Mouse (Mus musculus) MN1 (cell line): ENCODE measurements around the gene Gm815.

Experiments used
- DNase-seq: peaks from one replicate; pipeline ENCODE4 v3.0.0-alpha.2; 2016; ENCODE audit warnings: low spot score

Gene Gm815

DNA sequence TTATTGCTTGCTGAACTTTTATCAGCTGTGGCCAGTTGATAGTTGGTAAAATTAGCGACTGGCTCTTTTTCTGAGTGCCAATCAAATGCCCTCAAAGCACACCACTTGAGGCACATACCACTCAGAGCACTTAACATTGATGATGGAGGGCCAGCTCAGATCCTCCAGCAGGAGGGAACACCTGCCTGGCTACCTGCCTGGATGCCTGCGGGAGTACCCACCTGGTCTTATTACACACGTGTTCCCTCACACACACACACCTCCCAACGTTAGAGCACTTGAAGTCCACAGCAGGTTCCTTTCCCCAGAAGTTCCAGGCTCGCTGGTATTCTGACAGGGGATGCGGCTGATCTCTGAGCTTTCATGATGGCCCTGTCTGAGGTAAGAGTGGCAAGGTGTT is at the start of gene Gm815:
Gm815 (plus strand) TSS at position 266 of the 400 bp plus-strand sequence.
- no peak for DNase-seq

DNA sequence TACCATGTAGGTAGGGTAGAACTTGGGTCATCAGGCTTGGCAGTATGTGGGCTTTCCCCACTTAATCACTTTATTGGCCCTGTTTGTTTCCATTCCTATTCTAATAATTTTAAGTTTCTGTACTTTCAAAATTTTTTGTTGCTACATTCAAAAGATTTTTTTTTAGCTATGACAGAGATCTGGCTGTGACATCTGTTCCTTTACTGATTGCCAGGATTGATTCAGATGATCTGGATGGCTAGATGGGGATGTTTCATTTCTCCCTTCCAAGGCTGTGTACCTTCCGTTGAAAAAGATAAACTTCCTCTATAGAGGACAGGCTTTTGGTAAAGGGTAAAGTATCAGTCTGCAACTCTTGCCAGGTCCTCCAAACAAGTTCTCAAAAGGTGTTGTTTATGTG is 48.1 kb upstream of the Gm815 start:
- no peak for DNase-seq

GRCm38 (mm10) chr19:26843896-26844295 is 41.8 kb upstream of the Gm815 start:
- no peak for DNase-seq

DNA sequence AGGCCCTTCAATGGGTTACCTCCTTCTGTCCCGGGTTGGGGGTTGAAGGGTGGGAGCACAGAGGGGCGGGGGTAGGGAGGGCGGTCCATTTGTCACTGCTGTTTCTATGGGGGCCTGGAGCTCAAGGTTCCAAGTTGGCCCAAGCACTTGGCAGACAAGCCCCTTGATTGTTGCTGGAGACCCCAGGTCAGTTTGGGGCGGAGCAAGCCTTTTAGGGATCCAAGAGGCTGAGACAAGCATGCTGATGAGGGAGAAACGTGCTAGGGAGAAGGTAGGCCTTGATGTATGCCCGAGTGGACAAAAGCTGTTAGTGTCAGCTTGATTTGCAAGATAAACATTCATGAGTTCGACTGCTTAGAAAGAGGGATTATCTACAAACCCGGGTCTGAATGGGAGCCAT is 40.9 kb upstream of the Gm815 start:
- no peak for DNase-seq

DNA sequence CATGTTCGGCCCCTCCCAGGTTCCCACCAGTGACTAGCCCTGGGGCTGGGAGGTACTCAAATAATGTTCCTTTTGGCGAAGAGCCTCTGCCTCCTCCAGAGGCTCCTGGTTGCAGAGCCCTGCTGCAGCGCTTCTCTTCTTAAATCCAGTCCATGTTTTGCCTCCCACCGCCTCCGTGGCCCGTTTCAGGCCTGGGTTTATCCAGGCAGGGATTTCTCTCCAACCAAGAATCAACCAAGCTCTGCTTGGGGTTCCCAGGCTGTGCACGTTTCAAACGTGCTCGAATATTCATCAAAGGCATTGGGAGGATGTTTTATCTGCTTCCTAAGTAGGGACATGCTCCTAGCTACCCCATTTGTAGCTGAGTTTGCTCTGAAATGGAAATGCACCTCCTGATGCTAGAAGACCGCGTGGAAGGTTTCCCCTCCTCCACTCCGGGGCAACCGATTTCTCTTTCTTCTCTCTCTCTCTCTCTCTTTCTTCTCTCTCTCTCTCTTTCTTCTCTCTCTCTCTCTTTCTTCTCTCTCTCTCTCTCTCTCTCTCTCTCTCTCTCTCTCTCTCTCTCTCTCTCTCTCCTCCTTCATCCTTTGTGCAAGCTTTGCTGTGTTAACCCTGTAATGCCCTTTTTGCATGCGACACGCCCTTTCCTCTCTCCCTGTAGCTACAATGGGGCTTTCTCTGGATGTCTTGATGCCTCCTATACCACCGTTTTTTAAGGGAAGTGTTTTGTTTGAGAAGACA is 40.2 kb upstream of the Gm815 start:
- DNase-seq: peak; percentile 82

- no peak for DNase-seq
These were observed 39.7 kb upstream of the Gm815 start for GRCm38 (mm10) chr19:26846017-26846285.

DNA sequence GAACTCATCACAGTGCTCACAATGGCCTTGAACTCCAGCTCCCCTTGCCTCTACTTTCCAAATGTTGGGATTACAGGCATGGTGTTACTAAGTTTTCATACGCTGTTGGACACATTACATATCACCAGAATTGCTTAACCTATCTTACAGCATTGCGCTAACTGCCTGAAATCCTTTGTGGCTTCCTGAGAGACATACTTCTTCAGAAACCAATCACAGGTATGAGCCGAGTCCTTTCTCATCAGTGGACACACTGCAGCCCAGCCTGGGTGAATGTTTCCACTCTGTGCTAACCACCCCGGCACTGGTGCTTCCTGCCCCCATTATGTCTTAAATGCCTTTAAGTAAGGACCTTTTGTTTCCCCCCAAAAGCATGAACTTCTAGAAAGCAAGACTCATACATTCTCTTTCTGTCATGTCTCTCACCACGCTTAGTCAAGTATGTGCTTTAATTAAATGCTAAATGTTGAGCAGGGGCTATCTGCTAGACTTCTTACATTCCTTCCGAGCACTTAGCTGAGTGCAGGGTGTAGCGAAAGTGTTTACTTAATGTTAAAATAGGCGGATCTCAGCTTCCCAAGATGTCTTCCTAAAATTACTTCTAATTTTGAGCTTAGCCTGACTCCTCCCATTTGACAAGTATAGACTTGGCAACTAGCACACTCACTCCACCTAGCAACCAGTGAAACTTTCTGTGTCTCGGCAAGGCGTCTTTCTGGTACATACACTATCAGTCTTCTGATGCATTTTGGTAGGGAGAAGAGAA is 34.5 kb upstream of the Gm815 start:
- DNase-seq: no peak

- DNase-seq: no peak
These were observed 33.3 kb upstream of the Gm815 start for GRCm38 (mm10) chr19:26852325-26852900.

DNA sequence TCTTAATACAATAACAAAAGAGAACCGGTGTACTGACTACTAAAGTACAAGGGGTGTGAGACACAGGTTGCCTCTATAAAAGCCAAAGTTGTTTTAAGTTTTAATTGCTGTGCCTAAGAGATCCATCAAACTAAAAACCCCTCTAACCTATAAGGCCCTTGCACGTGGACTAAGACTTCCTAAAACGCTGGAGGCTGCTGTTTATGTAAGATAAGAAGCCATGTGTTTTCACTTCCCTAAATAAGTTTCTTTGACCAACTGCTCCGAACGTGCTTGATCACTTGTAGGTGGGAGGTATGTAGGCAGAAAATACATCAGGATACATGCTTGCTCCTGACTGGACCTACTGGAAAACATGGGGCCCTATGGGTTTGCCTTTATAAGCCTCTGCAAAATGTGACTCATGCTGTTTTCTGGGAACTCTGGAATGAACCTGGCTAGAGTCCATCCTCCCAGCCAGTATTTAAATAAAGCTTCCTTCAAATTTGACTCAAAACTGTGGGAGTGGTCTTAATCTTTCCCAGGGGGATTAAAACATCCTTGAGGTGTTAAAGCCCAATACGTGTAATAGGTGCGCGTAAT is 31.9 kb upstream of the Gm815 start:
- DNase-seq: no peak

DNA sequence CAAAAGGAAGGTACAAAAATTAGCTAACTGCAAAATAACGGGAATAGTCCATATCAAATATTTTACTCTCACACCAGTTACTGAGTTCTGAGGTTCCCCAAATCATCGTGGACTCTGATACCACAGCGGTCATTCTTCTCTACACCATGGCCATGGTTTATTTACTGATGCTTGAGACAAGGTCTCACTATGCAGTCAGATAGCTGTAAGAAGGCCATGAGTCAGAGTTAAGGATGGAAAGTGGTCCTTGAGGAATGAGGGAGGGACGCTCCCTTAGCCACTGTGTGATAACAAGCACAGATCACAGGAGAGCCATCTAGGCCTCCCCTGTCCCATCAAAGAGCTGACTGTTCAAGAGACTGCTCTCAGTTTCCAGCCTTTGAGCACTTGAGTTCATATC is 31.0 kb upstream of the Gm815 start:
- no peak for DNase-seq

DNA sequence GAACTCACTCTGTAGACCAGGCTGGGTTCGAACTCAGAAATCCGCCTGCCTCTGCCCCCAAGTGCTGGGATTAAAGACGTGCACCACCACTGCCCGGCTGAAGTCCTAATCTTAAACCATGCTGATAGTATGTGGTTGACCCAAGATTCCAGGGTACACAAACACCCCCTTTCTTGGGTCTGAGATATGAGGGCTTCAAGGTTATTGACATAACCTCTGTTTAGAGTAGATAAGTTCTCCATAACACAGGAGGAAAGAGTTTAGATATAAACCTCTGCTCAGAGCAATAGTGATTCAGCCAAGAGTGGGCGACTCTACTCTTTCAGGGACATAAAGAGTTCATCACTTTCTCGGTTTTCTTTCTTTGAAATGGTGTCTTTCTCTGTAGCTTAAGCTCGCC is 30.5 kb upstream of the Gm815 start:
- no peak for DNase-seq

DNA sequence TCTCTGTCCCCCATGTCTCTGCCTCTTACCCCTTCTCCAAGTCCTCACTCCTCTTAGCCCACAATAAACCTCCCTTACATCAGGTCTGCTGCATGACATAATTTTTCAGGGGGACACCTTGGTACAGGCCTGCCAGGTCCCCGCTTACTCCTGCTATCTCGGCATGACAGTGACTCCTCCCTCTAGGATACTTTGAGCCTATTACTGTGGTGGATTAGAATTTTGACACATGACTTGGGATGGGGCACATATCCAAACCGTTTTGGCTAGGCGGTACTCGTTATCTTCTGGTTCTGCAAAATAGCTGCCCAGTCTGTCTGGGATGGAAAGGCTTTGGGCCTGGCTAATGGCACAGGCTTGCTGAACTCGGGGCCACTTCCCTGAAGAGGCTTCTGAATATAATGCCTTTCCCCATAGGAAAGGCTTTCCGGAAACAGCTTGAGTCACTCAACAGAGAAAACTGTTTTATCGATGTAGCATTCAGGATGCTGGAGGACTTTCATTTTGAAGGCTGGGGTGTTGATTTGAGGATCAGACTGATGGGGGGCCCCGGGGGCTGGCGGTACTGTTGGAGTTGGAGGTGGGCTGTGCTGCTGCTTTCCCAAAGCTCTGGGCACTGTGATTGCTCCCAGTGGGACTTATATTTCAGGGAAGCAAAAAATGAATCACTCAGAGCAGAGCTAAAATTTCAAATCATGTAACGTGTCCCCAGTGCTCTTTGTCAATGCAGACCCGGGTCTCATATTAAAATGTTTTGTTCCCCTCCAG is 27.1 kb upstream of the Gm815 start:
- DNase-seq: no peak

DNA sequence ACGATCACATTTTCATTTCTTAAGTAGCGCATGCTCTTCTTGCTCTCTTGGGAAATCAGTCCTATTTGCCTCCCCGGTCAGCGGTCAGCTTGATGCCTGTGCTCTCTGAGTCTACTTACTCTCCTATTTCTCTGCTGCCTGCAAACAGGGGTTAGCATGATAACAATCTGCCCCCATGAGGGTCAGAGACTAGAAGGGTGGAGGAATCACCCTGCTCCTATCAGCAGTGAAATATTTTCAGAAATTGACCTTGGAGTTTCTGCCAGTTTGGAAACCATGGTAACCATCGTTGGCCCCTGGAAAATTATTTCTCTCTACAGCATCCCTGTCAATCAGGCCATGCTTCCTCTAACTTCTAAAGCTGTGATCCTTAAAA is 26.5 kb upstream of the Gm815 start:
- no peak for DNase-seq

DNA sequence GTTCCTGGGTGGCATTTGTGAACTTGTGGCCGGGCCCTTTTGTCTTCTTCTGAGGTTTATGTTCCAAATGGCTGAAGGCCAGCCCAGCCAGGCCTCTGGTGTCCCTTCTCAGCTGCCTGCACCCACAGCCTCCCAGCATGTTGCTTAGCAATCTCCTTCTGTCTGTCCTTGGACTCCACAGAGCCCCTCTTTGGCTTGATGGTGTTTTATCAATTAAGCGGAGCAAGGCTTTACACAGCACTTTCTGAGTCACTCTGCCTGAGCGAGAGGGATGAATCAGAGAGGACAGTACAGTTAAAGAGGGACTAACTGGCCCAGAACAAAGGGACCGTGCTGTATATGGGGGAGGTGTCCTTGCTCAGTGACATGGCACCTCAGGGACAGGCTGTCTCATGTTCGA is 22.0 kb upstream of the Gm815 start:
- no peak for DNase-seq

GRCm38 (mm10) chr19:26864975-26865690 is 20.5 kb upstream of the Gm815 start:
- DNase-seq: no peak

DNA sequence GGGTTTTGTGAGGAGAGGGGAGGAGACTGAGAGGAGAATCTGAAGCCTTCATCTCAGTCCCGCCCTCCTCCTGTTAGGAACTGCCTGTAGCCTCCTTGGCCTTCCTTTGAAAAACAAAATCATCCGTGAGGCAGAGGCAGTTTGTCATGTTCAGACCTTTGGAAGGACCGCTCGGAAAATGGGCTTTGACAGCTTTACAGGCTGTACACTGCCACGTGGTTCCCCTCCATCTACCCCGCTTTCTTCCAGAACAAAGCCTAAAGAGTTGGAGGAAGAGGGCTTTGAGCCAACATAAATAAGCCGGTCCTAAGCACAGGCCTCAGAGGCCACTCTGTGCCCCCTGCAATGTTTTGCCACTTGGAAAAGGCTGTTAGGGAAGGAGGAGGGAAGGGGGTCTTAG is 19.9 kb upstream of the Gm815 start:
- DNase-seq: no peak

DNA sequence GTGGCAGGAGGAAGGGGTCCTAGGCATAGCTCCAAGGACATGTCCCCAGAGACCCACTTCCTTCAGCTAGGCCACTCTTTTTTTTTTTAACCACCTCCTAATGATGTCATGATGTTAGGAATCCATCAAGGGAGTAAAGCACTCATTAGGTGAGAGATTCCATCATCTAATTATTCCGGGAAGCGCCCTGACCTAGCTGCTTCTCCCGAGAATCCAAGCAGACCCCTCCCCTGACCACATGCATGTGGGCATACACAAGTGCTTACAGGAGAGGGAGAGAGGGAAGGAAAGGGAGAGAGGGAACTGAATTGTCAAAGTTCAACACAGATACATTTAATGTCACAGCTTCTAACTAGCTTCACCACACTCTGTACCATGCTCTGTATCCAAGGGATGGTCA is 16.1 kb upstream of the Gm815 start:
- no peak for DNase-seq

GRCm38 (mm10) chr19:26870280-26870679 is 15.4 kb upstream of the Gm815 start:
- DNase-seq: no peak

DNA sequence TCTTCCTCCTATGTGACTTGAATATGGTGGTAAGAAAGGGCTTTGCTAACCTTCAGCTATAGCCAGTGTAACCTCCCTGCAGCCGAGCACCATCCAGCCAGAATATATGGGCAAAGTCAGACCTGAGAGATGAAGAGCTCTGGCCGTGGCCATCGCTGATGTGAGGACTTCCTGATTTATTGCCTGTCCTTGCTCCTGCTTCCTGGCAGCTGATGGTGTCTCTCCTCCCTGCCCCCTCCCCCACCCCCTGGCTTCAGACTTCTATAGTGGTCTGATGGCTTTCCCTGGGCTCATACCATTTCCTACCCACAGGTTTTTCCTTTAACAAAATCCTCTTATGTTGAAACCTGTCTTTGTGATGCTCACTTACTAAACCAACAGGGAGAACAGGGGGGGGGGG is 14.6 kb upstream of the Gm815 start:
- no peak for DNase-seq

DNA sequence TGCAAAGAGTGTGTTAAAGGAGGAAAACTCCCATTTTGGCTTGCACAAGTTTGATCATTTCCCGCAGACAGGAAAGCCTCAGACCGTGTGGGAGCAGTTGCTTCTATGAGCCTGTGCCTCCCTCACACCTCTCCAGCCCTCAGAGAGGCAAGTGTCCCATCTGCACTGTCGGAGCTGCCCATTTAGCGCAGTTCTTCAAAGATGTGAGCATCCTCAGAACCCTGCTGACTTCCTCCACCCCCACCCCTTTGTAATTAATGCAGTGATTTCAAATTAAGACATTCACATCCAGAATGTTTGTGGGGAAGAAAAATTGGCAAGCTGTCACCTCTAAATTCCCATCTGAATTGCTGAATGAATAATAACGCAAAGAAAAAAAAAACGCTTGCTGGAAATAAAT is 12.8 kb upstream of the Gm815 start:
- DNase-seq: no peak

DNA sequence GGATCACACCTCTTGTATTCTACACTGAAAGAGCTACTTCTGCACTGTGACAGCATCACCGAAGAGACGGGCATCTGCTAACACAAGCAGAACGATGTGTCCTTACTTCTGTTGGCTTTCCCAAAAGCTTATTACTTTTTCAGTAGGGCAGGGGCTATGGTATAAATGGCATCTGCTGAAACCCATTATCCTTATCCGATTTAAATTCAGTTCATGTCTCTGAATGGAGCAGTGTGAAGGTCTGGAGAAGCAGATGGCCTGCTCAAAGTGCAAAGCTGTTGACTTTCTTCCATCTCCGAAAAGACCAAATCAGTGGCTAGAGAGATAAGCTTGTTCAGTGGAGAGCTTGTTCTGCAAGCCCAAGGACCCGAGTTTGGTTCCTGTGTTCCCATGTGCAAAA is 10.1 kb upstream of the Gm815 start:
- DNase-seq: no peak
